Mouse (Mus musculus) stomach, postnatal 0 days (tissue): Measurements from ENCODE around the gene Saysd1.

Experiments
- CTCF ChIP-seq: IDR thresholded peaks from 2 replicates; pipeline ENCODE4 v1.5.1; 2016; ENCODE audit warnings: antibody characterized with exemption, low read depth, mild to moderate bottlenecking, moderate library complexity
- EP300 ChIP-seq: optimal IDR thresholded peaks from 2 replicates; pipeline ENCODE3; 2016; ENCODE audit warnings: antibody characterized with exemption

DNA sequence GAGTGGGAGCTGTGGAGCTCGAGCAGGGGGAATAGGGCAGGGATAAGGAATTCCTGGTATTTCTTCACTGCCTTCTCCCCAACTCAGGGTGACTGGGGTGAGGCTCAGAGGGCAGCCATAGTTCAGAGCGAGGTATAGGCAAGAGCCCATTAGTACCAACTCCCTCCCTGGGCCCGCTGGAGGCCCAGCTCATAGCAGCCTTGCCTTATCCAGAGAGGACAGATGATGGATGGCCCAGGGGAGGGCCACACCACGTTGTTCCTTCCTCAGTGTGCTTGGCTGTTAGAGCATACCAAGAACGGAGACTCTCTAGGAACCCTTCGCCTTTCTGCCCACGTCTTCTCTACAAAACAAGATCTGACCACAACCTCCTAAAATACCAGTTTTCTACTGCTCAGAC lies 15.9 kb upstream of the Saysd1 start:
- TF ChIP-seq CTCF: no peak
- no peak for TF ChIP-seq EP300
